Mouse (Mus musculus): ENCODE results near the gene Ptpn3. TPM values are rescaled to one million over a fixed set of nuclear protein-coding genes. Genes with fewer than 3 reads are reported as not detected.
A peak's percentile ranks its signal among the peaks of the same experiment; 100 is the strongest.
"Not testable (repeated sequence)": the region's sequence is repeated elsewhere in the genome, so short reads cannot be mapped to it uniquely, and the experiment has no call there.

Gene Ptpn3
- total RNA-seq, 2 experiments from 2014 or later: 8.7 to 11.7 TPM

- no peak for ATAC-seq (replicated peaks; ENCODE audit: low FRiP score, low TSS enrichment, poor library complexity, severe bottlenecking)
These were observed 30.6 kb downstream of the Ptpn3 start for GRCm38 (mm10) chr4:57270991-57271390.

- not testable (repeated sequence) for ATAC-seq (replicated peaks; ENCODE audit: low FRiP score, low TSS enrichment, poor library complexity, severe bottlenecking)
These were observed 31.1 kb downstream of the Ptpn3 start for GRCm38 (mm10) chr4:57270489-57270888.

- ATAC-seq (replicated peaks; ENCODE audit: low FRiP score, low TSS enrichment, poor library complexity, severe bottlenecking): no peak
These were observed 32.3 kb downstream of the Ptpn3 start for GRCm38 (mm10) chr4:57269344-57269743.

GRCm38 (mm10) chr4:57268330-57268729 lies 33.3 kb downstream of the Ptpn3 start:
- no peak for ATAC-seq (replicated peaks; ENCODE audit: low FRiP score, low TSS enrichment, poor library complexity, severe bottlenecking)

- ATAC-seq (replicated peaks; ENCODE audit: low FRiP score, low TSS enrichment, poor library complexity, severe bottlenecking): no peak
These were observed 35.2 kb downstream of the Ptpn3 start for GRCm38 (mm10) chr4:57266389-57266788.

- ATAC-seq (replicated peaks; ENCODE audit: low FRiP score, low TSS enrichment, poor library complexity, severe bottlenecking): no peak
These were observed 37.9 kb downstream of the Ptpn3 start for GRCm38 (mm10) chr4:57263695-57264094.

- ATAC-seq (replicated peaks; ENCODE audit: low FRiP score, low TSS enrichment, poor library complexity, severe bottlenecking): peak; percentile 70
These were observed 38.5 kb downstream of the Ptpn3 start for GRCm38 (mm10) chr4:57263061-57263685.

- ATAC-seq (replicated peaks; ENCODE audit: low FRiP score, low TSS enrichment, poor library complexity, severe bottlenecking): no peak
These were observed 39.2 kb downstream of the Ptpn3 start for GRCm38 (mm10) chr4:57262451-57262850.

- ATAC-seq (replicated peaks; ENCODE audit: low FRiP score, low TSS enrichment, poor library complexity, severe bottlenecking): no peak
These were observed 39.8 kb downstream of the Ptpn3 start for GRCm38 (mm10) chr4:57261813-57262212.

- ATAC-seq (replicated peaks; ENCODE audit: low FRiP score, low TSS enrichment, poor library complexity, severe bottlenecking): no peak
These were observed 43.2 kb downstream of the Ptpn3 start for GRCm38 (mm10) chr4:57258159-57259035.

- no peak for ATAC-seq (replicated peaks; ENCODE audit: low FRiP score, low TSS enrichment, poor library complexity, severe bottlenecking)
These were observed 44.2 kb downstream of the Ptpn3 start for GRCm38 (mm10) chr4:57257409-57257808.

- ATAC-seq (replicated peaks; ENCODE audit: low FRiP score, low TSS enrichment, poor library complexity, severe bottlenecking): no peak
These were observed 44.9 kb downstream of the Ptpn3 start for GRCm38 (mm10) chr4:57256761-57257160.

GRCm38 (mm10) chr4:57254412-57254811 lies 47.2 kb downstream of the Ptpn3 start:
- ATAC-seq (replicated peaks; ENCODE audit: low FRiP score, low TSS enrichment, poor library complexity, severe bottlenecking): no peak

GRCm38 (mm10) chr4:57250636-57251035 lies 51.0 kb downstream of the Ptpn3 start:
- peak; percentile 68; the same call in 1 of the 2 replicates for ATAC-seq (replicated peaks; ENCODE audit: low FRiP score, low TSS enrichment, poor library complexity, severe bottlenecking)

GRCm38 (mm10) chr4:57249108-57249507 lies 52.5 kb downstream of the Ptpn3 start:
- no peak for ATAC-seq (replicated peaks; ENCODE audit: low FRiP score, low TSS enrichment, poor library complexity, severe bottlenecking)

GRCm38 (mm10) chr4:57244874-57245273 lies 56.8 kb downstream of the Ptpn3 start:
- no peak for ATAC-seq (replicated peaks; ENCODE audit: low FRiP score, low TSS enrichment, poor library complexity, severe bottlenecking)

GRCm38 (mm10) chr4:57243312-57243711 lies 58.3 kb downstream of the Ptpn3 start:
- no peak for ATAC-seq (replicated peaks; ENCODE audit: low FRiP score, low TSS enrichment, poor library complexity, severe bottlenecking)

- no peak for ATAC-seq (replicated peaks; ENCODE audit: low FRiP score, low TSS enrichment, poor library complexity, severe bottlenecking)
These were observed 60.7 kb downstream of the Ptpn3 start for GRCm38 (mm10) chr4:57240934-57241333.

GRCm38 (mm10) chr4:57240100-57240499 lies 61.5 kb downstream of the Ptpn3 start:
- ATAC-seq (replicated peaks; ENCODE audit: low FRiP score, low TSS enrichment, poor library complexity, severe bottlenecking): no peak

- no peak for ATAC-seq (replicated peaks; ENCODE audit: low FRiP score, low TSS enrichment, poor library complexity, severe bottlenecking)
These were observed 62.5 kb downstream of the Ptpn3 start for GRCm38 (mm10) chr4:57239112-57239511.

- ATAC-seq (replicated peaks; ENCODE audit: low FRiP score, low TSS enrichment, poor library complexity, severe bottlenecking): no peak
These were observed 63.5 kb downstream of the Ptpn3 start for GRCm38 (mm10) chr4:57238118-57238517.
